Mouse (Mus musculus) small intestine, adult 2 months (tissue): Measurements from ENCODE around the gene Olfr317. TPM values are rescaled to one million over a fixed set of nuclear protein-coding genes. Genes with fewer than 3 reads are reported as not detected.
"Not testable (repeated sequence)": the region's sequence is repeated elsewhere in the genome, so short reads cannot be mapped to it uniquely, and the experiment has no call there.

Source experiments
- H3K27ac ChIP-seq: fragments of 200-500 bp; 2 replicates; pipeline ENCODE4 v1.5.1; 2012; ENCODE audit warnings: low read depth, low read length, control low read depth, inconsistent platforms; ENCODE audit not compliant: insufficient read depth
- H3K27me3 ChIP-seq: fragments of 200-500 bp; 2 replicates; pipeline ENCODE4 v1.6.1; 2012; ENCODE audit warnings: mild to moderate bottlenecking, moderate library complexity, low read length, inconsistent platforms; ENCODE audit not compliant: control insufficient read depth, insufficient read depth
- H3K36me3 ChIP-seq: fragments of 200-500 bp; 2 replicates; pipeline ENCODE4 v1.6.1; 2012; ENCODE audit warnings: mild to moderate bottlenecking, low read length, control low read depth, inconsistent platforms; ENCODE audit not compliant: control insufficient read depth, insufficient read depth
- H3K4me1 ChIP-seq: fragments of 200-500 bp; 2 replicates; pipeline ENCODE4 v1.6.1; 2012; ENCODE audit warnings: low read length, inconsistent platforms, mixed read lengths; ENCODE audit not compliant: control insufficient read depth, insufficient read depth, insufficient read length
- H3K4me3 ChIP-seq: fragments of 200-500 bp; 2 replicates; pipeline ENCODE4 v1.5.1; 2012; ENCODE audit warnings: low read depth, mild to moderate bottlenecking, control low read depth, inconsistent platforms, low read length, moderate library complexity
- CTCF ChIP-seq: fragments of 200-500 bp; IDR thresholded peaks from 2 replicates; pipeline ENCODE4 v1.5.1; 2012; ENCODE audit warnings: low read depth, mild to moderate bottlenecking, control low read depth, inconsistent platforms, low read length, moderate library complexity, mixed read lengths; ENCODE audit not compliant: insufficient replicate concordance, insufficient read length; ENCODE audit errors: extremely low read depth
- POLR2A ChIP-seq: fragments of 200-500 bp; IDR thresholded peaks from 2 replicates; pipeline ENCODE4 v1.6.1; 2012; ENCODE audit warnings: low read depth, mild to moderate bottlenecking, control low read depth, inconsistent platforms, low read length, moderate library complexity
- WGBS: fragments of 180-500 bp; shearing (Covaris S2); methylation state at CpG from one replicate; pipeline ENCODE4 v1.1.7; 2018; 5-methylcytosine and 5-hydroxymethylcytosine counted together
- polyA plus RNA-seq: library from polyadenylated mRNA; depleted of rRNA; stranded (reverse); fragments of >200 nt; gene quantifications from 2 replicates; pipeline ENCODE4 v1.2.3, GENCODE M21; 2012; rRNA removed

Olfr317 gene
- polyA plus RNA-seq: not detected in 2 replicates

DNA sequence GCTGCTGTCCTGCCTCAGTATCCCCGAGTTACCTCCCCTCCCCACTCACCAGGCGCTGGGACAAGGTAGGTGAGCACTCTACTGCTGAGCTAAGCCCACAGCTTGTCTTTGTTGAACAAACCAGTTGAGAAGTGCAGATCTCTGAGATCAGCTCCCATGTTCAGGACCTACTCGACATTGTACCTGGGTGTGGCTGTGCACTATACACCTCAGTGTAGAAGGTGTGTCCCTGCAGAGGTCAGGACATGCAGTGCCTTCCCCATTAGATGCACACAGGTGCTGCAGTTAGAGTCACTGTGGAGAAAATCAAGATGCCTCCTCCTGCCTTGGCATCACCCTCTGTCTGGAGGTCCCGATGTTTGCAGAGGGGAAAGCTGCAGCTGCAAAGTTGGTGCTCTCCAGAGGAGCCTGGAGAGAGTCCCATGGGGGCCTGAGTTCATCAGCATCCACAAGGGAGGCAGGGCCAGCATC lies at the start of gene Olfr317:
TSS of gene Olfr317 (minus strand) at position 421 of the 471 bp plus-strand sequence.
- Histone ChIP-seq H3K36me3 (no peaks in the 10 kb centered on the region), H3K27ac (no peak within 1 kb of the TSS), H3K27me3 (no peaks in the 10 kb centered on the region), H3K4me1 (no peaks in the 10 kb centered on the region), H3K4me3 (no peak within 1 kb of the TSS)
- no peak for TF ChIP-seq POLR2A
- no peak for TF ChIP-seq CTCF
- 50% methylated on average over 4 of the region's 4 CpGs for WGBS

DNA sequence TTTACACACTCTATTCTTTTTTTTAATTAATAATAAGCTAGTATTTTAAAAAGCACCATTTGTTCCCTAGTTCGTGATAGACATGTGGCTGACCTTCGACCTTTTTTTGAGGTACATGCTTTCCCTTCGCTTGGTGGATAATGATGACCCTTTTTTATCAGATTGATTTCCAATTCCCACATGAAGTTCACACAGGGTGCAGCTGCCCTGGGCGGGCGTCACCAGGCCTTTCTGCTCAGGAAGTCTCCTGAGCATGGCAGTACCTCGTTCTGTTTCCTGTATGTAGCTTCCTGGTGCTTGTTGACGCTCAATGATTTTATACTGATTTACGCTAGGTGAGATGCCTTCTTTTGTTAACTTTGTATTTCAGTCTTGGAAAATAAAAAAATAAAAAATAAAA lies 49.3 kb upstream of the Olfr317 start:
- Histone ChIP-seq H3K36me3 (no peaks in the 10 kb centered on the region), H3K27ac (no peak overlapping the region), H3K4me1 (no peaks in the 10 kb centered on the region), H3K4me3 (no peak overlapping the region), H3K27me3 (no peaks in the 10 kb centered on the region)
- 67% methylated on average over 8 of the region's 8 CpGs for WGBS
- TF ChIP-seq POLR2A: no peak
- TF ChIP-seq CTCF: no peak

DNA sequence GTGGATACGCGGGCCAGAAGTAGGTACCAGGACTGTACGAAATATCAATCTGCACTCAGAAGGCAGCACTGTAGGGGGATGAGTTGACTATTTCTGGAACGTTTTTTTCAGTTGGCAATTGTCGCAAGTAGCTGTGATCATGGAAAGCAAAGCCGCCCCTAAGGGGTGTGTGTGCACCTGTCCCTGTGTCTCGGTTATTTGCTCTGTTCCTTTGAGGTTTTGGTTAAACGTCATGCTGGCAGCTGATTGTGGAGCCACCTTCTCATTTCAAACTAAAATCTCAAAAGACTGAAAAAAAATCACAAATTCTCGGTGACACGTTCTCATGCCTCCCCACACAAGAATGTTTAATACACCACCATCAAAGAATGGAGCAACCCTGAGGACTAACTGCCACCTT lies 48.6 kb upstream of the Olfr317 start:
- no peaks in the 10 kb centered on the region for H3K36me3 ChIP-seq
- no peaks in the 10 kb centered on the region for H3K4me1 ChIP-seq
- TF ChIP-seq CTCF (no peak), POLR2A (no peak)
- H3K4me3 ChIP-seq: no peak overlapping the region
- 84% methylated on average over 10 of the region's 10 CpGs for WGBS
- H3K27ac ChIP-seq: no peak overlapping the region
- no peaks in the 10 kb centered on the region for H3K27me3 ChIP-seq

DNA sequence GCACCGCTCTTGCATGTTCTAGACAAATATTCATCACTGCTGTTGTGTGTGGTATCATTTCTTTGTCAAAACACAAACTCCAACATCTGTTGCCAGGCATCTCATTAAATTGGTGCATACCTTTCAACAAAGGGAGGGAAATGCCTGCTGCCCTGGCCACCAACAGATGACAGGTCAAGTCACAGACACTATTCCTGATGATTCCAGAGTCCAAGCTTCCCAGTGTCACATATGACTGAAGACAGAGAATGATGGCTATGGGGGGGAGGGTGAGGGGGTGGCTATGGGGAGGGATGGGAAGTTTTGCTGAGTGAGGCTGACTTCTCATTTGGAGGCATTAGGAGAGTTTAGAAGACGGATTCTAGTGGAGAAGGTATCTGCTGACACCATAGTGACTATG lies 45.2 kb upstream of the Olfr317 start:
- 84% methylated on average over 2 of the region's 2 CpGs for WGBS
- H3K27ac ChIP-seq: no peak overlapping the region
- H3K36me3 ChIP-seq: no peaks in the 10 kb centered on the region
- H3K27me3 ChIP-seq: no peaks in the 10 kb centered on the region
- H3K4me3 ChIP-seq: no peak overlapping the region
- TF ChIP-seq CTCF: no peak
- TF ChIP-seq POLR2A: no peak
- H3K4me1 ChIP-seq: no peaks in the 10 kb centered on the region

DNA sequence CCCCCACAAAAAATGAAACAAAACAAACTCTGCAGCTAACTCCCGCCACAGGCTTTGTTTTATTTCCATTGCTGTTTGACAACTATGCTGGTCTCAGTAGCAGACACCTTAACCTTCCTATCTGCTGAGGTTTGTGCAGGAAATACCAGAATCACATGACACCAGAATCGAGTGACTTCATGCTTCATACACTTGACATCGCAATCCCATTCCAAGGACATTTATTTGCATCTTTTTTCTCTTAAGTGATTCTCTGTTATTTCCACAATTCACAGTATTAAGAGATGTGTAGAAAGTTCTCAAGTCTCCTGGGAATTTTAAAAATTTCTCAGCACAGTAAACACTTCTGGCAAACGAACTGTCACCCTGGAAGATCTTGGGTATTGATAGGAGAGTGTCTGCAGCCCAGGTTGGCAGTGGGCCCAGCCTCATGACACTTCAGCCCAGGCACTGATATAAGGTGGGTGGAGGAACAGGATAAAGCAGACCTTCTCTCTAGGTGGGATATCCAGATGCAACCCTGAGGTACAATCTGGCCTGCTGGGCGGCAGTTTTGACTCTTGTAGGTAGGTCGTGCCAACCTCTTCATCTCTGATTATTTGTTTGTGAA lies 43.6 kb upstream of the Olfr317 start, which contains the start of gene Olfr314:
TSS of gene Olfr314 (plus strand) at position 473 of the 610 bp plus-strand sequence.
- WGBS: 58% methylated on average over 6 of the region's 6 CpGs
- Histone ChIP-seq H3K36me3 (no peaks in the 10 kb centered on the region), H3K4me3 (no peak within 1 kb of the TSS), H3K4me1 (no peaks in the 10 kb centered on the region), H3K27ac (no peak within 1 kb of the TSS), H3K27me3 (no peaks in the 10 kb centered on the region)
- no peak for TF ChIP-seq CTCF
- no peak for TF ChIP-seq POLR2A

DNA sequence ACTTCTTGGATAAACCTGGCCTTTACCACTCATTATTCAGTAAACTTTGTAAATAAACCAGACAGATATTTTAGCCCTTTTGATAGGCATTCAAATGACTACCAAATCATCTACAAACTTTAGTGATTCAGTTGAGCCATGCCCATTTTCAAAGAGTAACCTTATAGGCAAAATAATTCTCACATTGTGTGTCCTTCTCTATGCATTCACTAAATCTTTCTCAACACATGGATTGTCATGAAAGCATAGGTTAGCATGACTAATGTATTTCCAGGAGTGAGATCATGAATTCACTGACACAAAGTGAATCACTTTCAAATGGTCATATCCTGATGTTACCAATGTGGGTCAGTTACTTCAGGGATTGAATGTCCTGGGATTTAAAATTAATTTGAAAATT lies 33.9 kb upstream of the Olfr317 start, which contains the start of gene Olfr315:
TSS of gene Olfr315 (plus strand) at position 301 of the 400 bp plus-strand sequence.
- Histone ChIP-seq H3K4me3 (no peak within 1 kb of the TSS), H3K36me3 (no peaks in the 10 kb centered on the region), H3K27ac (no peak within 1 kb of the TSS), H3K27me3 (no peaks in the 10 kb centered on the region), H3K4me1 (no peaks in the 10 kb centered on the region)
- TF ChIP-seq POLR2A: no peak
- TF ChIP-seq CTCF: no peak

DNA sequence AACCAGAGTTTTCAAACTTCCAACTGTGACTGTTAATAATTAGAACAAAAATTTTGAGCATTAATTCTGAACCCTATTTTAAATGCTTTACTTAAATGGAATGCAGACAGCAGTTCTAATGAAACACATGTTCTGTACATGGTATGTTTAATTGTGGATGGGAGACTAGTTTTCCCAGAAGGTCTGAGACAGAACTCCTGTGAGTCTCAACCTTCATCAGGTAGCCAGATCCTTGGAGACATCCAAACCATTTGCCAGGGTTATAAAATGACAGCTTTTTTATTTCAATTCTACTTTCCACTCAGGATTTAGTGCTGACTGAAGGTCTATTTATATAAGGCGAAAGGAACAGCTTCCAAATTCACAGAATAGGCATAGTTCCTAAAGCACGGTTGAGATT lies 13.4 kb upstream of the Olfr317 start, which contains the start of gene Olfr316:
TSS of gene Olfr316 (plus strand) at position 301 of the 400 bp plus-strand sequence.
- WGBS: 85% methylated on average over 2 of the region's 2 CpGs
- TF ChIP-seq CTCF (no peak), POLR2A (no peak)
- H3K27ac ChIP-seq: no peak within 1 kb of the TSS
- H3K4me3 ChIP-seq: no peak within 1 kb of the TSS
- no peaks in the 10 kb centered on the region for H3K36me3 ChIP-seq
- no peaks in the 10 kb centered on the region for H3K4me1 ChIP-seq
- H3K27me3 ChIP-seq: no peaks in the 10 kb centered on the region

DNA sequence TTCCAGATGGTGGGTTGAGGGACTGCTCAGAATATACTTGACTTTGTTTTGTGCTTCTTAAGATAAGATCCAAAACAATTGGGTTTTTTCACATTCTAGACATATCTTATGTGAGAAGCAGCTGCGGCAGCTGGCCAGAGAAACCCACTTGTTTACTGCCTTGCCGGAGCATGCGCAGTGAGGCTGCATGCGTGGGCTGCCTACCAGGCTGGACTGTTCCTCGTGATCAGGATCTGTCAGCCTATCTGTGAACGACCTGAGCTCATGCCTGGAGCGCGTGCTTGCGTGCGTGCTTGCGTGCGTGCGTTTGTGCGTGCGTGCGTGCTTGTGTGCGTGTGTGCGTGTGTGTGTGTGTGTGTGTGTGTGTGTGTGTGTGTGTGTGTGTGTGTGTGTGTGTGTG lies 12.1 kb upstream of the Olfr317 start:
- not testable (repeated sequence) for H3K4me3 ChIP-seq, H3K27ac ChIP-seq, H3K4me1 ChIP-seq, H3K36me3 ChIP-seq, H3K27me3 ChIP-seq
- WGBS: 74% methylated on average over 18 of the region's 18 CpGs
